Mouse (Mus musculus) liver, adult 2 months (tissue): Measurements from ENCODE around the gene Mdc1.

ENCODE experiments used
- CTCF ChIP-seq: fragments of 200-500 bp; IDR thresholded peaks from 2 replicates; pipeline ENCODE4 v1.5.1; 2011; ENCODE audit warnings: low read depth, low read length, control low read depth
- POLR2A ChIP-seq: fragments of 200-500 bp; IDR thresholded peaks from 2 replicates; pipeline ENCODE4 v1.6.1; 2011; ENCODE audit warnings: low read length, control low read depth; ENCODE audit not compliant: insufficient read depth; ENCODE audit errors: extremely low read depth

- TF ChIP-seq CTCF (no peak), POLR2A (no peak)
These were observed 21.2 kb upstream of the Mdc1 start for GRCm38 (mm10) chr17:35820111-35820510.
